In genomic region chr6:73512907-73513306, GRCm38 (mm10) we compare ENCODE assay signal across 11 mouse cellular contexts. TPM values are rescaled to one million over a fixed set of nuclear protein-coding genes. Genes with fewer than 3 reads are reported as not detected.
DNase-seq lines count a peak whose midpoint lies in the region; ATAC-seq and TF ChIP-seq lines count a peak whose summit lies in the region.
"Had no signal": no experiment of that assay in that cellular context is flagged by ENCODE, and none has a peak within 500 bp of the region (broad histone marks: within the 10 kb centered on the region; RNA-seq: fewer than 3 reads in every experiment).

No protein-coding gene starts in this region.

- H3K9me3 ChIP-seq in kidney, embryonic 15.5 days (replicated peaks), result no peaks in the 10 kb centered on the region
- H3K9me3 ChIP-seq in midbrain, embryonic 10.5 days (replicated peaks), result no peaks in the 10 kb centered on the region
- H3K9me3 ChIP-seq: forebrain, embryonic 15.5 days; limb, embryonic 13.5 days had no signal

- no peaks in the 10 kb centered on the region for H3K36me3 ChIP-seq in kidney, adult 2 months (ENCODE audit: control insufficient read depth, insufficient read depth, low read length)
- no peaks in the 10 kb centered on the region for H3K36me3 ChIP-seq in kidney, embryonic 15.5 days
- no peaks in the 10 kb centered on the region for H3K36me3 ChIP-seq in midbrain, embryonic 10.5 days
- H3K36me3 ChIP-seq: forebrain, embryonic 15.5 days; limb, embryonic 13.5 days had no signal

- H3K4me1 ChIP-seq in kidney, adult 2 months (ENCODE audit: control insufficient read depth, insufficient read depth, low read length), result no peaks in the 10 kb centered on the region
- H3K4me1 ChIP-seq in kidney, embryonic 15.5 days, result no peaks in the 10 kb centered on the region
- H3K4me1 ChIP-seq in midbrain, embryonic 10.5 days, result no peaks in the 10 kb centered on the region
- H3K4me1 ChIP-seq: limb, embryonic 13.5 days had no signal

- no peak overlapping the region for H3K9ac ChIP-seq in kidney, embryonic 15.5 days
- H3K9ac ChIP-seq: forebrain, embryonic 15.5 days; limb, embryonic 13.5 days had no signal

- DNase-seq in kidney, adult 2 months, result peak; percentile 56
- peak; percentile 5 for DNase-seq in urinary bladder, postnatal 14 days (ENCODE audit: low spot score)
- DNase-seq in urinary bladder, adult 2 months (ENCODE audit: low spot score), result no peak
- no peak for DNase-seq in brain, embryonic 14.5 days (ENCODE audit: low read depth)
- DNase-seq in frontal cortex, adult 2 months (ENCODE audit: extremely low spot score in 1 of 2, low spot score in 1 of 2), result no peak
- DNase-seq in midbrain, embryonic 10.5 days (ENCODE audit: low spot score), result no peak
- DNase-seq: cerebellum, adult 9-10 months had no signal

- peak; percentile 47; the same call in 1 of the 2 replicates for TF ChIP-seq CTCF in kidney, adult 2 months (conservative IDR thresholded peaks at IDR 0.05; ENCODE audit: insufficient read depth, insufficient read length, low read depth, low read length)
- peak; percentile 21; the same call in 1 of the 2 replicates for TF ChIP-seq CTCF in brain, embryonic 14.5 days (IDR thresholded peaks at IDR 0.05; ENCODE audit: borderline replicate concordance, extremely low read depth, insufficient read depth, insufficient read length)

- 27% methylated on average over 1 of the region's 1 CpGs for WGBS in kidney, adult 2 months
- whole genome bisulfite sequencing in kidney, embryonic 15.5 days, result 38% methylated on average over 1 of the region's 1 CpGs
- WGBS in midbrain, embryonic 10.5 days, result 23% methylated on average over 1 of the region's 1 CpGs

- ATAC-seq in kidney, embryonic 15.5 days (replicated peaks; ENCODE audit: low FRiP score), result no peak
- ATAC-seq: forebrain, embryonic 15.5 days had no signal

- H3K27me3 ChIP-seq in kidney, adult 2 months (replicated peaks; ENCODE audit: control insufficient read depth, insufficient read depth, low read length), result no peaks in the 10 kb centered on the region
- no peaks in the 10 kb centered on the region for H3K27me3 ChIP-seq in kidney, embryonic 15.5 days
- H3K27me3 ChIP-seq in midbrain, embryonic 10.5 days (ENCODE audit: low read depth, poor library complexity, severe bottlenecking), result no peaks in the 10 kb centered on the region
- H3K27me3 ChIP-seq: forebrain, embryonic 15.5 days; limb, embryonic 13.5 days had no signal

- H3K4me3 ChIP-seq in kidney, adult 2 months (ENCODE audit: insufficient read depth, low read depth, low read length), result no peak overlapping the region
- no peak overlapping the region for H3K4me3 ChIP-seq in kidney, embryonic 15.5 days (replicated peaks)
- no peak overlapping the region for H3K4me3 ChIP-seq in midbrain, embryonic 10.5 days
- H3K4me3 ChIP-seq: forebrain, embryonic 15.5 days; limb, embryonic 13.5 days had no signal

- TF ChIP-seq POLR2A in kidney, adult 2 months (IDR thresholded peaks at IDR 0.05; ENCODE audit: low read depth, low read length), result no peak
- no peak for TF ChIP-seq POLR2A in brain, embryonic 14.5 days (IDR thresholded peaks at IDR 0.05; ENCODE audit: borderline replicate concordance, extremely low read depth, insufficient read depth, insufficient read length, poor library complexity, severe bottlenecking)

- H3K4me2 ChIP-seq in kidney, embryonic 15.5 days, result no peak overlapping the region
- H3K4me2 ChIP-seq: forebrain, embryonic 15.5 days; limb, embryonic 13.5 days had no signal

- H3K27ac ChIP-seq in kidney, adult 2 months (ENCODE audit: insufficient read depth, low read depth, low read length), result no peak overlapping the region
- H3K27ac ChIP-seq in kidney, embryonic 15.5 days, result no peak overlapping the region
- H3K27ac ChIP-seq in midbrain, embryonic 10.5 days (replicated peaks), result no peak overlapping the region
- H3K27ac ChIP-seq: forebrain, embryonic 15.5 days; limb, embryonic 13.5 days had no signal

RNA-seq across cellular contexts. Expression of gene 4931417E11Rik, which starts 43.4 kb away (rescaled TPM):
- polyA plus RNA-seq in kidney, adult 2 months (2012; rRNA removed), result 0.08 TPM in 1 of 2 replicates, not detected in the other
- polyA plus RNA-seq in kidney, embryonic 15.5 days (2015; fragmentation: Nextera tagmentation; extraction: Ambion mirVana), result not detected in 2 replicates
- not detected in 2 replicates for polyA plus RNA-seq in urinary bladder, adult 2 months (2012; rRNA removed)
- polyA plus RNA-seq in brain, embryonic 14.5 days (2012; rRNA removed), result not detected in 2 replicates
- polyA plus RNA-seq in frontal cortex, adult 2 months (2012; rRNA removed), result not detected in 2 replicates
- polyA plus RNA-seq in midbrain, embryonic 10.5 days (2016; fragmentation: Nextera tagmentation; extraction: Ambion mirVana), result not detected in 2 replicates
- polyA plus RNA-seq: embryonic facial prominence, embryonic 11.5 days; forebrain, embryonic 15.5 days; limb, embryonic 13.5 days had no signal

Comparison
In these comparisons a context has a peak if more than half of its experiments do, and no peak if none do; other contexts are left out.
1. DNase-seq: peak in kidney, adult 2 months (single experiment) and urinary bladder, postnatal 14 days (single experiment); none in urinary bladder, adult 2 months (single experiment), brain, embryonic 14.5 days (single experiment), frontal cortex, adult 2 months (0 of 2) and midbrain, embryonic 10.5 days (single experiment).